Mouse (Mus musculus) T-helper 2 cell (primary cell): Measurements from ENCODE around the gene Plscr1.

ENCODE experiments used
- in situ Hi-C: fragments of 300-600 bp; cut with MboI, MseI; formaldehyde crosslinking; loops from one replicate; pipeline ENCODE4 v1.15.1; 2025; ENCODE audit warnings: high pct_unique_total_duplicates

Plscr1 gene

DNA sequence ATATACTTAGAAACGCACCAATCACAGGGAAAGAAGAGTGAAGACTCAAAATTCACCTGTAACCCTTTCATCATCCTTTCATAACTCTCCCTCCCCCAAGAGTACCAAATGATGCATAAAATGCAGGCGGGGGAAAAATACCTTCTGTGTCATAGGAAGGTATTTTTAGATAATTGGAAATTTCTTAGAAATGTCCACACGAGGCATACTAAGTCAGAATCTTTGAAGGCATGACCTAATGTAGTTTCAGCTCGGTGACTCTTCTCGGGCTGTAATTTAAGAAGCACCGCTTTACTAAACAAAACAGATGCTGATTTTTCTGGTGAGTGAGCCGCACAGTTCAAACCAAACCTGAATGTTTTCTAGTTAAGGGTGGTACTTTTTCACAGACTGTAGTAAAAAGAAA lies at the start of gene Plscr1:
TSS of gene Plscr1 (plus strand) at position 304 of the 406 bp plus-strand sequence.
- in situ Hi-C loops: no loop called here

DNA sequence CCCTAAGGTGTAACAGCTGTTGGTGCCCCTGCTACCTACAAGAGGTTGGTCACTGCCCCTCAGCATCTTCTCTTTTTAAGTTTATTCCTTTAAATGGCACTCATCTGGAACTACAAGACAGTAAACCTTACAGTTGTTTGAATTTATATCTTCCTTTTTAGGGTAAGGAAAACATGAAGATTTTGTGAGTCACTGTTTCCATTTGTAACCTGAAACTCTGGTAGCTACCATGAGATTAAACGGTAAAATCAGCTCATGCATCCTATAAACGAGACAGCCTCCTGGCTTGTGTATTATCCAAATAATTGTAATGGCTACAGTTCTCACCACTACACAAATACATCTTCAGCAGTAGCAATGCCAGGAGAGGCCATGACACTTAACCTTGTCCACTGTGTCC lies 45.2 kb upstream of the Plscr1 start:
- in situ Hi-C loops: no loop called here

DNA sequence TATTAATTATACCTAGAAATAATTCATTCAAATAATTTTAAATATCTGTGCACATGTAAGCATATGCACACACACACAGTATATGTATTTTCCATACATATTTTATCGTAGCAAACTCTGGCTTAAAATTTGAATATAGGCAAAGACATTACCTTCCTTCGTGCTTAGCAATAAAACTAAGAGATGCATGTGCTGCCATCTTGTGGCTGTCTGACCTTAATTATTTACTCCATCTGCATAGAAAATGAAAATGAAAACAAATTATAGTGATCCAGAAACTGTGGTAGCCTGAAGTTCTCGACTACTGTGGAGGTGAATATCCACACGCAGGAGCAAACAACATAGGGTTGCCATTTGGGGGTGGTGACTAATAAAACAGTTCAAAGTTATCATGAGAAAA lies 42.2 kb upstream of the Plscr1 start:
- in situ Hi-C loops: no loop called here

DNA sequence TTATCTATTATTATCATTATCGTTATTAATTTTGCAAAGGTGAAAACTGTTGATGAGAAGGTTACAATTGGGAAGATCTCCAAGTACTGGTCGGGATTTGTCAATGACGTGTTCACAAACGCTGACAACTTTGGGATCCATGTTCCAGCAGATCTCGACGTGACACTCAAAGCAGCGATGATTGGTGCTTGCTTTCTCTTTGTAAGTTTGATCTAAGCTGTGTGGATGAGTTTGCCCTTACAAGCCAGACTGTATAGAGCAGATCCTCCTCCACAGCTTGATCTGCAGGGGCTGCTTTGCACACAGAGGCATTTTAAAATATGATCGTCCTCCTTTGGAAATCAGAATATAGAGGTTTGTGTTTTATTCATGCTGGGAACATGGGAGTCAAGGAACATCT lies 41.8 kb upstream of the Plscr1 start:
- in situ Hi-C loops: no loop called here

DNA sequence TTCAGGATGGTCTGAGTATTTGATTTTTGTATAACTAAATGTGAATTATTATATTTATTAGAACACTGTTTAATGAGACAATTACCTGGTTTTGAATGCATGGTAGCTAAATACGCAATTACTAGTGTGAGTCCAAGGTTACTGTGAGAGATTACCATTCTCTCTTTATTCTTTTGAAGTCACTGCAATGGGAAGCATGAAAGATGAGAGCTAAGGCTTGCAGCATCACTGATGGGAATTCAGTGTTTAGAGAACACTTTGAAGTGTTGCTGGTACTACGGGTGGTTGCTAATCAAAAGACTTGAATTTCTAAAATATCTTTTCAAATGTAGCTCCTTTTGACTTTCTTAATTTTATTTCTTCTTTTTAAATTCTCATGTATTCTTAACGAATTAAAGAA lies 39.7 kb upstream of the Plscr1 start:
- in situ Hi-C loops: loop anchor here (5.0 kb wide), 1 partner anchor 58 kb away; no protein-coding TSS in a partner anchor

DNA sequence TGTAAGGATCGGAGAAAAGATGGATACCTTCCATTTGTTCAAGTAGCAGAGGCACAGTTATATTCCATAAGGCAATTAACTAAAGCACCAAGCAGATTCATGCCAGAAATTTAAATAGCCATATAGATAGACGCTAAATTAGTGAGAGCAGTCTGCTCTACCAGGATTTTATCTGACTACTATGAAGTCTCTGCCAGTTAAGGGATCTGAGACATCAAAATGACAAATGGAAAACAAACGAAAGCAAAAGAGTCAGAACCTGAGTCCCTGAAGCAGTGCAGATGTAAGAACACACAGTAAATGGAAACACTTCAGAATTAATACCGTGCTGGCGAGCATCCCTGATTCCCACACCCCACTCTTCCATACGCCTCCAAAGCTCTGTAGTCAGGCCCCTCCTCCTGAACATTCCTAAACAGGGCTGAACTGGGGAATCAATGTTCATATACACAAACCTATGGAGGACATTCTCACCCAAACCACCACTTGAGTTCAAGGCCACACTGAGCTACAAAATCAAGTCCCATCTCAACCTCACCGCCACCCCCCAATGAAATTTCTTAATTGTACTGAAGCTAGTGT lies 39.1 kb upstream of the Plscr1 start:
- in situ Hi-C loops: loop anchor here (5.0 kb wide), 1 partner anchor 58 kb away; no protein-coding TSS in a partner anchor

DNA sequence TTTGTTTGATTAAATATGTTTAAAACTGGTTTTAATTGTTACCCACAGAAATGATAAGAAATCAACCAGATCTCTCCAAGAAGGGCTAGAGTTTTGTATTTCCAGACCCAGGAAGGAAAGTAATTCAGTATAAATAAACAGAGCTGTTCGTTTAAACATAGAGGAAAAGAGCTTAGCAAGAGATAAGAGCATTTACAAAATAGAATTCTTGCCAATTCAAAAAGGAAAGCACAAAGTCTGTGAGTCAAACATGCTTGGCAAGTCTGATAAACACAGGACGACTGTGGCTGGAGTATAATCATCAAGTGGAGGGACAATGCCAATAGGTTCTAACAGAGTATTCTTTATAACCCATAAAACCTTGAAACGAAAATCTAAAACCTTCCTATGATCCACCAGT lies 38.5 kb upstream of the Plscr1 start:
- in situ Hi-C loops: loop anchor here (5.0 kb wide), 1 partner anchor 59 kb away; no protein-coding TSS in a partner anchor

DNA sequence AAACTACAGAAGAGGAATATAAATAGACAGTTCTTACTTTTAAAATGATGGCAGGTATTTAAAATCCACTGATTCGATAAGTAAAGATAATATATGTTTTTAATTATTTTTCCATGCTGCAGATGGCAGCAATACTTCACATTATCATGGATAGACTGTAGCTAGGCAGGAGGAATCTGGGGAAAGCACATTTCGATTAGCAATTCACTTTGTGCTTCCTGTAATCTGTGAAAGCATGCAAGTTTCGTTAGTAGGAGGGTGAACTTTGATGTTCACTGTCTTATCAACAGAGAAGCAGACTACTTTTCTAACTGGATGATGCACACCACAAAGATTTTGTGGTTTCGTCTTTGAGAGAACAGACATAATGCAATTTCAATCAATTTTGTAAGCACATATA lies 32.1 kb upstream of the Plscr1 start:
- in situ Hi-C loops: no loop called here

GRCm38 (mm10) chr9:92217896-92218295 lies 31.7 kb upstream of the Plscr1 start:
- in situ Hi-C loops: no loop called here

DNA sequence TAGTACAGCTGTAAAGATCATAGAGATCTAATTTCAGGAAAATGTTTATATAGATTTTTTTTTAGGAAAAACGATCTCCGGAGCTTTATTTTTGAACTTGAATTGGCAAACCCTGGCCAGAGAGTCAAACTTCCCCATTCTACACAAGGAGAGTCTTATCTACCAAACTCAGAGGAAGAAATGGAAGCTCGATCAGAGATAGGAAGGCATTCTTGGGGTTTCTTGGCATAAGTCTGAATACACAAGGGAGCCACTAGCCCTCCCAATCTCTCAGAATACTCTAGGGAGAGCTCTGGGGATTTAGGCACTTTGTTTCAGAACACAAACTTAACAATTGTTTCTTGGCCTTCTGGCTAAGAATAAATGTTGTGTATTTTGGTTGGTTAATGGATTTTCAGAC lies 29.4 kb upstream of the Plscr1 start:
- in situ Hi-C loops: no loop called here

DNA sequence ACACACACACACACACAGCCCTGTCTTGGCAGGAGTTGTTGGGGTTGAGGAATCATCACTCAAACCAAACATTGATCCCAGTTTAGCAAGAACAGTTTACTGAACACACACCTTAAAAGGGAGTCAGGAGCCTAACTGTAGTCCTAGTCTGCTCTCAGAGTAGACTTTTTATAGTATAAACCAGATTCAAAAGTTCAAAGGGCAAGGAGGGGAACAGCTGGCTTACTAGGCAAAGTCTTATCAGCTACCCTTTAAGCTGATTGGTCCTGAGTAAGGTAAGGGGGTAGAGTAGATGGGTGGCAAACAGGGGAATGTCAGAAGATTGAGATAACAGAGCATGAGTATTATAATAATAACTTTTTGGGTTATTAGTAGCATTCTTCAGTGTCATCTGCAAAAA lies 28.1 kb upstream of the Plscr1 start:
- in situ Hi-C loops: no loop called here

GRCm38 (mm10) chr9:92224598-92225231 lies 24.8 kb upstream of the Plscr1 start:
- in situ Hi-C loops: no loop called here

- in situ Hi-C loops: no loop called here
Measured at GRCm38 (mm10) chr9:92226127-92226655, 23.4 kb upstream of the Plscr1 start.

- in situ Hi-C loops: no loop called here
Measured at GRCm38 (mm10) chr9:92226795-92227194, 22.8 kb upstream of the Plscr1 start.

DNA sequence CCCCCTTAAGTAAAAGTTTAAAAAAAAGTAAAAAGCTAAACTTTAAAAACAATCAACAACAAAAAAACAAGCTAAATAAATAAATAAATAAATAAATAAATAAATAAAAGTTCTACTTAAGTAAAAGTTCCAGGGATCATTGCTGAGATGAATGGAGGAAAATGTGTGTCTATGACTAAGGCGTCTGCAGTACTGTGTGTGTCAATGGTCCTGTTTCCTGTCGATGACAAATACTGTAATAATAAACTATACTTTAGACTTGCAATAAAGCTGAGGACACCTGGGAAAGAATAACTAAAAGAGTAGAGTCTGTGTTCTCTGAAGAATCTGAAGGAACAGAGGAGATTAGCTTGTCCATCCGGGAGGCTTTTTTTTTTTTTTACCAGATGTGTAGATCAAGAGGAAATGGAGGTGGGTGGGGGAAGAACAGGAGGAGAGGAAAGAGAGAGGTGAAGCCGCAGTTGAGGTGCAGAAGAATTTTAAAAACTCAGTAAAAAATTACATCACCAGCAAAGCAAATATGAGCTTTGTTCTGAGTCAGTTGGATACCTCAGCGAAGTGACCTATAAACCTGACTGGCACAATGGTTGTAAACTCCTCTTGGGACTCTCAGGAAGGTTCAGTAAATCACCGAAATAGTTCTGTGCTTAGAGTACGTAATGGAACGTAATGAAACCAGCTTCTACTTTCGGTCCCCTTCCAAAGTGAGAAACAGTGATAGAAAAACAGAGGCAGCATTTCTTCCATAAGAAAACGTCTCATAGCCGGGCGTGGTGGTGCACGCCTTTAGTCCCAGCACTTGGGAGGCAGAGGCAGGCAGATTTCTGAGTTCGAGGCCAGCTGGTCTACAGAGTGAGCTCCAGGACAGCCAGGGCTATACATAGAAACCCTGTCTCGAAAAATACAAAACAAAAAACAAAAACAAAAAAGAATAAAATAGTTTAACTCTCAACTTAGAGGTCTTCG lies 20.4 kb upstream of the Plscr1 start:
- in situ Hi-C loops: no loop called here

GRCm38 (mm10) chr9:92229833-92230205 lies 19.7 kb upstream of the Plscr1 start:
- in situ Hi-C loops: no loop called here

DNA sequence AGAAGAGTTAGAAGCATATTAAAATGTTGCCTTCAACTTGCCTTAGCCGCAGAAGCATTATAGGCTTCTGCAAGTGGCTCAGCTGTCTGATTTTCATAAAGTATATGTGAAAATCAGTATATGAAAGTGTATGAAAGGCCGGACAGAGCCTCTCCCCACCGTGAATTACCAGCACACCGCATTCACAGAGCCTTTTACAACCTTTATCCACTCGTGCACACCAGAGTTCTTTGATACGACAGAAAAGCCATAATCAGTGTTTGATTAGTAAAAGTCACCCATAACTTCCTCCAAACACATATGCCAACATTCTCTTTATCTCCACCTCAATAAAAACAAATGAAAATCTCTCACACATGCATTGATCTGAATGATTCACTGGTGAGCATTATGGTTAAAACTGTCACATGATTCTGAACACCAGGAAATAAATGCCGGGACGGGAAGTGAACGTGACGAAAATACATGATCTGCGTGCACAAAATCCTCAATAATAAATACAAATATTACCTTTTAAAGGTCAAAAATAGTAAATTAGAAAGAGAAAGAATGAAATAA lies 14.6 kb upstream of the Plscr1 start:
- in situ Hi-C loops: no loop called here

DNA sequence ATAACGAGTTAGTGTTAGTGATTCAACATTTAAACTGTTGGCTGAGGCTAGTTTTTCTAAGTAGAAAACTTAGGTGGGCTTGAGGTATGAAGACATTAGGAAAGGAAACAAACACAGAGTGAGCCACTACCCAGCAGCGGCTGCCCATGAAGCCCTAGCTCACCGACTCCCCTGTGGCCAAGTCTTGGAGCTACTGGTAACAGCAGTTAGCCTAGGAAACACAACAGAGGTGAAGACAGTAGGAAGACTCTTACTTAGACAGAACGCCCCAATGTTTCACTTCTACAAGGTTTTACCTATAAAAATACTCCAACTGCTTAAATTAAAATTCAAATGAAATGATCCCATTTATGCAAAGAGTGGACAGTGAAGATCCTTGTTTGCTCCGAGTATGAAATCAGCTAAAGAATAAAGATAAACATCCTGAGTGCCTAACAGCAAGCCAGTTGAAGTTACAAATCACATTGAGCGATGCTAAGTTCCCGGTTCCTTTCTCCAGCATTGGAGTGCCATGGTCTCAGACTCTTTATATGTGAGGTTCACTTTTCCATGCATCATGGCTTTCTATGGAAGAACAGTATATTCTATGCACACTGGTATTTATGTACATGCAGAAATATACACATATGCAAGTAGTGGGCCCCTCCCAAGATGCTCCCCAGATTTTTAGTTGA lies 640 bp upstream of the Plscr1 start:
- in situ Hi-C loops: no loop called here

DNA sequence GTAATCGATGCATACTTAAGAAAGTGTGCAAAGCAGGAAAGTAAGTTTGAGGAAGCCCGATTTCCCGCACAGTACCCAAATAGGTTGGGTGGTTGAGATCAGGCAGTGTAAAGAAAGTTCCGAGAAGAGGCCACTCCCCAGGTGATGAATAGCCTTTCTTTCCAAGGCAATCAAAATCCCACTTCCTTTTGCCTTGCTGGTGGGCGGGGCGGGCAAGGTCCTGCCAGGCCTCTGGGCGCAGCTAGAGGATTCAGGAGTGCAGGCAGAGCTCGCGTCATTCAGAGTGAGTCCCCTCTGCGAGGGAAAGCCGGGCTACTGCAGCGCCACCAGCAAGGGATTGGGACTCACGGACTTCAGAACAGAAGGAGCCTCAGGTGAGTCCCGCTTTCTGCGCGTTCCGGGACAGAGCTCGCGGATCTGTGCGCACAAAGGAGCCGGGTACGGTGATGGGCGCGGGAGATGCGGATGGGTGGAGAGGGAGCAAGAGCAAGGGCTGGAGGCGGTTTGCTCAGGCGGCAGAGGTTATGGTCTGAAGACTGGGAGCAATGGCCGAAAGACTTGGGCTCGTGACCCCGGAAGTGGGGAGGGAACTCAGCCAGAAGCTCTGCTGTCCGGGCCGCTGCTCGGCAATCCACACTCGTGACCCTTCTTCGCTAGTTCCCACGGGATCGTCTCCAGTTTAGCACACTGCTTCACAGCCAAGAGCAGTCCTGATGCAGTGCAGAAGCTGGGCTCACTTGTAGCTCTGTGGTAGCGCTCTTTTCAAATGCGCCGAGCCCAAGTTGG lies 630 bp downstream of the Plscr1 start:
- in situ Hi-C loops: no loop called here

GRCm38 (mm10) chr9:92252718-92253117 lies 3.2 kb downstream of the Plscr1 start:
- in situ Hi-C loops: no loop called here
